Mouse (Mus musculus) heart, postnatal 14 days (tissue): ENCODE measurements at regions not wholly inside any gene's neighbourhood (a gene's known extent, or its start where the extent isn't known, plus 50 kb on each side); places are given as distances from the start of the nearest gene placed in this dataset.

Experiments used
- DNase-seq, 2 experiments: peaks; one replicate each; pipeline ENCODE4 v3.0.0; 2021 to 2022
- intact Hi-C: fragments of 180-260 bp; cut with DNase I; formaldehyde crosslinking; loops from one replicate; pipeline ENCODE4 v1.15.1; 2025

- intact Hi-C loops, result no loop called here
- DNase-seq, result no peak
Observed at GRCm38 (mm10) chr16:54770871-54771270, 526.9 kb downstream of the Zpld1 start.

GRCm38 (mm10) chr16:54744188-54744587 is 553.6 kb downstream of the Zpld1 start:
- intact Hi-C loops, result no loop called here
- no peak for DNase-seq

- intact Hi-C loops, result no loop called here
- no peak for DNase-seq
Observed at GRCm38 (mm10) chr16:54733516-54733915, 564.3 kb downstream of the Zpld1 start.

GRCm38 (mm10) chr16:54707880-54708279 is 589.9 kb downstream of the Zpld1 start:
- no peak for DNase-seq
- intact Hi-C loops, result no loop called here

- DNase-seq, result no peak
- intact Hi-C loops, result no loop called here
Observed at GRCm38 (mm10) chr16:54682815-54683214, 615.0 kb downstream of the Zpld1 start.

- intact Hi-C loops, result no loop called here
- DNase-seq, result no peak
Observed at GRCm38 (mm10) chr16:54648728-54649525, 648.9 kb downstream of the Zpld1 start.

- intact Hi-C loops, result no loop called here
- DNase-seq, result no peak
Observed at GRCm38 (mm10) chr16:54647821-54648220, 650.0 kb downstream of the Zpld1 start.

- intact Hi-C loops, result no loop called here
- DNase-seq, result no peak
Observed at GRCm38 (mm10) chr16:54646252-54646651, 651.5 kb downstream of the Zpld1 start.

GRCm38 (mm10) chr16:54629183-54629582 is 668.6 kb downstream of the Zpld1 start:
- no peak for DNase-seq
- intact Hi-C loops, result no loop called here

- peak in 1 of 2 experiments; percentile 1 for DNase-seq
- intact Hi-C loops, result no loop called here
Observed at GRCm38 (mm10) chr16:54592643-54593042, 705.1 kb downstream of the Zpld1 start.
